Mouse (Mus musculus) liver, adult 2 months (tissue): Measurements from ENCODE around the gene Cep170b.

Source experiments
- CTCF ChIP-seq: fragments of 200-500 bp; IDR thresholded peaks from 2 replicates; pipeline ENCODE4 v1.5.1; 2011; ENCODE audit warnings: low read depth, low read length, control low read depth
- POLR2A ChIP-seq: fragments of 200-500 bp; IDR thresholded peaks from 2 replicates; pipeline ENCODE4 v1.6.1; 2011; ENCODE audit warnings: low read length, control low read depth; ENCODE audit not compliant: insufficient read depth; ENCODE audit errors: extremely low read depth

DNA sequence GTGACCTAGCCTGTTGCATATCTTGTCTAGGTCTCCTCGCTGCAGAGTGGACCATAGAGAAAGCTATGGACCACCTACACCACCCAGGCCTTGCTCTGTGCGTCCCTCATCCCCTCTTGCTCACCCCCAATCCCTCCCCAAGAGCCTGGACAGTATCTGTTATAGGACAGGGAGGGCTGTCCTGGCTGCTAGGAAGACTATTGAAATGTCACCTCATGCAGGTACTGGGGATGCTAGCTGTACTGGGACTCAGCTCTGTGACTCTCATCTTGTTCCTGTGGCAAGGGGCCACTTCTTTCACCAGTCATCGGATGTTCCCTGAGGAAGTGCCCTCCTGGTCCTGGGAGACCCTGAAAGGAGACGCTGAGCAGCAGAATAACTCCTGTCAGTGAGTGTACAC, 42.9 kb downstream of the Cep170b start:
- TF ChIP-seq POLR2A: no peak
- no peak for TF ChIP-seq CTCF
